In genomic region chr4:108335413-108335812, GRCm38 (mm10) we compare ENCODE assay signal across 23 mouse cellular contexts. TPM values are rescaled to one million over a fixed set of nuclear protein-coding genes. Genes with fewer than 3 reads are reported as not detected.
"Had no signal": no experiment of that assay in that cellular context is flagged by ENCODE, and none has a peak within 500 bp of the region (broad histone marks: within the 10 kb centered on the region; RNA-seq: fewer than 3 reads in every experiment).

No protein-coding gene starts in this region.

- H3K9ac ChIP-seq: limb, embryonic 13.5 days; liver, embryonic 14.5 days; lung, embryonic 14.5 days; neural tube, embryonic 13.5 days; stomach, embryonic 15.5 days had no signal

- ATAC-seq: midbrain, embryonic 16.5 days had no signal

- H3K4me3 ChIP-seq: limb, embryonic 13.5 days; midbrain, embryonic 10.5 days; neural tube, embryonic 13.5 days; stomach, embryonic 15.5 days had no signal

- H3K27ac ChIP-seq: limb, embryonic 13.5 days; liver, embryonic 14.5 days; midbrain, embryonic 10.5 days; neural tube, embryonic 13.5 days; stomach, embryonic 15.5 days had no signal

- H3K9me3 ChIP-seq: limb, embryonic 13.5 days; midbrain, embryonic 10.5 days; neural tube, embryonic 13.5 days; stomach, embryonic 15.5 days had no signal

- H3K27me3 ChIP-seq: limb, embryonic 13.5 days; neural tube, embryonic 13.5 days; stomach, embryonic 15.5 days had no signal

- H3K4me1 ChIP-seq: limb, embryonic 13.5 days had no signal

- H3K4me2 ChIP-seq: limb, embryonic 13.5 days; lung, embryonic 14.5 days; neural tube, embryonic 13.5 days; stomach, embryonic 15.5 days had no signal

- DNase-seq: kidney, adult 11 months; kidney, adult 9 months; kidney, postnatal 10 days; layer of hippocampus, adult 9-11 months; layer of hippocampus, postnatal 36 days; left cerebral cortex, postnatal 4 days; lung, embryonic 14.5 days; right cerebral cortex, postnatal 14 days; thymus, adult 2 months; thymus, postnatal 25 days had no signal

RNA-seq across cellular contexts. Expression of gene Shisal2a, which starts 47.7 kb away (rescaled TPM):
- total RNA-seq: layer of hippocampus, postnatal 36 days; left cerebral cortex, postnatal 10 days; left cerebral cortex, postnatal 4 days; liver, adult 2 months; megakaryocyte, adult 5-6 weeks had no signal
- polyA plus RNA-seq: large intestine, adult 2 months; liver, adult 2 months; spleen, adult 2 months; testis, adult 2 months; thymus, adult 2 months; urinary bladder, adult 2 months had no signal
